Mouse (Mus musculus): ENCODE data around the gene Prickle3.

The Prickle3 gene

GRCm38 (mm10) chrX:7657221-7657639 is at the start of gene Prickle3:
TSS of gene Prickle3 (plus strand) at chrX:7657260.
- DNase-seq (ENCODE audit: low spot score in 2 of 2) = peak; percentile 37 to 60

DNA sequence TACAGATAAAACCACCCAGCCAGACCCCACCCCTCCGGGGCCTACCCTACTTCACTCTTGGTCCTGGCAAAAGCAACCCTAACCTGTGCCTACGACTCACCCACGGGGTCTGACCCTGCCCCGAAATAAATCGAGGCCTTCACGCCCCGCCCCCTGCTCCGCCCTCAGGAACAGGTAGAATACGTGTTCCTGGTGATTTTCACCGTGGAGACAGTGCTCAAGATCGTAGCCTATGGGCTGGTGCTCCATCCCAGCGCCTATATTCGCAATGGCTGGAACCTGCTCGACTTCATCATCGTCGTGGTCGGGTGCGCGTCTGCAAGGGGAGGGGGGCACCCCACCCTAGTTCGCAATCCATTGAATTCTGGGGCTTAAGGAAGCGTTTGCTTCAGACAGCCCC is 47.0 kb upstream of the Prickle3 start:
- DNase-seq (ENCODE audit: low spot score in 2 of 2) = no peak

DNA sequence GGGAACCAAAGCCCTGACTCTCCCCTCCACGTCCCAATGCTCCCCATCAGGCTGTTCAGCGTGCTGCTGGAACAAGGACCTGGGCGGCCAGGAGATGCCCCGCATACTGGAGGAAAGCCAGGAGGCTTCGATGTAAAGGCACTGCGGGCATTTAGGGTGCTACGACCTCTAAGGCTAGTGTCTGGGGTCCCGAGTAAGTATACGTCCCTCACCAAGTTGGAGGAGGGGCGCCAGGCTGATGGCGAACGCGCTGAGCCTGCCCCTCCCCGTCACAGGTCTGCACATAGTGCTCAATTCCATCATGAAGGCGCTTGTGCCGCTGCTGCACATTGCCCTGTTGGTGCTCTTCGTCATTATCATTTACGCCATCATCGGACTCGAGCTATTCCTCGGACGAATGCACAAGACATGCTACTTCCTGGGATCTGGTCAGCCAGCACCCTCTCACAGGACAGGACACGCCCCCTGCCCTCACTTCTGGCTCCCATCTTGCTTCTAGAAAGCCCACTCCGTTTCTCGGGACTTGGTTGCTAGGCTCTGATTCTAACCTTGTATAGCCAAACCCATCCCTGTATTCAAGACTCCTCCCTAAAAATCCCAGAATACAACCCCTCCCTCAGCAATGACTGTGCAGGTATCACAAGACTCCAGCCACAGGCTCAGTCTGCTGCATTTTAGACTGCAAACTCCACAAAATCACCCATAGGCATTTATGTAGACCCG is 46.4 kb upstream of the Prickle3 start:
- no peak for DNase-seq (ENCODE audit: low spot score in 2 of 2)

GRCm38 (mm10) chrX:7617889-7618551 is 39.0 kb upstream of the Prickle3 start:
- DNase-seq (ENCODE audit: low spot score in 2 of 2) = no peak

DNA sequence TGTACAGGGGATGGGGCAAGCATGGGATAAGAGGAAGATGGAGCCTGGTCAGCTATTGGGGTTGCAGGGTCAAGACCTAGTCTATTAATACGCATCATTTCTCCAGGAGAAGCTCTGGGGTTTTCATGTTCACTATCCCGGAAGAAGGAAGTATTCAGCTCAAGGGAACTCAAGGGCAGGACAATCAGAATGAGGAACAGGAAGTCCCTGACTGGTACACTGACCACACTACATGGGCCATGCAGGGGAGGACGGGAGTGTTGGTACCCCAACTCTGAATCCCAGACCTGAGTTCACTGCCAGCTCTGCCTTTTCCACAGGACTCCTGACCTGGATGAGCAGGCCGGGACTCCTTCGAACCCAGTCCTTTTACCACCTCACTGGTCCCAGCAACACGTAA is 24.5 kb upstream of the Prickle3 start:
- no peak for DNase-seq (ENCODE audit: low spot score in 2 of 2)

DNA sequence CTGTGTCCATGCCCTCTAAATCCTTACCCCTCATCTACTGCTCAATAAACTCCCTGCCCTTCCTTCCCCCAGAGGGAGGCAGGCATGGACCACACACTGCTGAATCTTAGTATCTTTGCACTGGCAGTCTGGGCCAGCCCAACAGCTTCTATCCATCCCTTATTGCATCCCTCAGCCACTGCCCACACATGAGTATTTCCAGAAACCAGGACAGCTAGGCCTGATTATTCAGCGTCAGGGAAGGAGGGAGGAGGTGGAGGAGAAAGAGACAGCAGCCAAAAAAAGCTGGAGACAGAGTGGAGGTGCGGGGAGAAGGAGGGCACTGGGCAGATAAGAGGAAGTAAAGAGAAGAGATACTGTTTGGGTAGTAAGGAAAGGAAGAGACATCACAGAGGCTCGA is 22.0 kb upstream of the Prickle3 start:
- no peak for DNase-seq (ENCODE audit: low spot score in 2 of 2)

DNA sequence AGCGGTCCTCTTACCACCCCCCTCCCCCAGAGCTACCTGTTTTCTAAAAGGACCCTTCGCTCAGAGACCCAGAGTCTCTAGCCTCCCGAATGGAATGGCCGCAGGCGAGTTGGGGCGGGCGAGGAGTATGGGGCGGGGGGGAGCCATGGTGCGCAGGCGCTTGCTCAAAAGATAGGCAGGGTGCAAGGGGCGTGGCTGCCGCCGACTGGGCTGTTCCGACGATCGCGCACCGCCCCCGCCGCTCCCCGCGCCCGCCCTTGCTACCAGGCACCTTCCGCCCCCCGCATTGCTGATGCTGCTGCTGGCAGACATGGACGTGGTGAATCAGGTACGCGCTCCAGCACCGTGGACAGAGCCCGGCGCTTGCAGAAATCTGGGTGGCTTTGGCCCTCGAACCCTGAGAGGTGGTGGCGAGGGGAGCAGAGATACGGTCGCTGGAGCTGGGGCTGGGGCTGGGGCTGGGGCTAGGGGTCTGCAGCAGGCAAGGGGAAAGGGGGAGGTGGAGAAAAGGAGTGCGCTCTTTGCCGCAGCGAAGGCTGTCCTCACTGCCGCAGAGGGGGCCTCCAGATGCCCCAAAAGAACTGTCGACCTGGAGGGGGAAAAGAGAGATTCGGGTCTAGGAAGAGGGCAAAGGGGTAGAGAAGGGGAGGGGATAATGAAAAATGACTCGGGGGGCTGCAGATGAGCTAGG is 18.5 kb upstream of the Prickle3 start, which contains the start of gene Syp:
TSS of gene Syp (plus strand) at position 71 of the 691 bp plus-strand sequence.
- DNase-seq (ENCODE audit: low spot score in 2 of 2) = peak; percentile 44 to 52

DNA sequence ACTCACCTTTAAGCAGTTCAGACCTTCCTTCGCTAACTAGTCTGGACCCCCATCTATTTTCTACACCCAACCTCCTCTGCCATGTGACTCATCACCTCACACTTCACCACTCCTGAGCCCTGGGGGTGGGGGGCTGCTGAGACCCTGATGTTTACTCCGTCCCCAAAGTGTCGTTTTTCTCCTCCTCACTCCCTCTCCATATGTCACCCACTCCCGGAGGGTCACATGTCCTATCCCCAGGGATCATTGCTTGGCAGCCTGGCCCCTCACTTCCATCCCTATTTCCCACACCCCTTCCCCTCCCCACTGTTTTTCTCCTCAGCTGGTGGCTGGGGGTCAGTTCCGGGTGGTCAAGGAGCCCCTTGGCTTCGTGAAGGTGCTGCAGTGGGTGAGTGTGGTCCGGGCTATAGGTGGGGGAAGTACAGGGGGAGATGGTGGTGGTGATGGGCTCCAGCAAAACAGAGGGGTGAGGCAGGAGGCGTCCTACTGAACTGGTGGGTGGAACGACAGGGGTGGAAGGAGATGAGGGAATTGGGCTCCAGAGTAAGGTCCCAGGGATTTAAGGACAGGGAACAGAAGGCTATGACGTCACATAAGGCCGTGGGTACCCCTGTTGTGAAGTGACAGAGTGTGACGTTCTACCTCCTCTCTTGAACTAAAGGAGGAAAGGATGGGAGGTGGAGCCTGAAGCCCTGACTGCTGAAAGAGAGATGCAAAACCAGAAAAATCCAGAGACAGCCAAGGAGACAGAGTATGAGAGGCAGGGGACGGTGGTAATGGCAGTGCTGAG is 17.3 kb upstream of the Prickle3 start:
- DNase-seq (ENCODE audit: low spot score in 2 of 2) = no peak

GRCm38 (mm10) chrX:7640785-7641184 is 16.3 kb upstream of the Prickle3 start:
- DNase-seq (ENCODE audit: low spot score in 2 of 2) = no peak

DNA sequence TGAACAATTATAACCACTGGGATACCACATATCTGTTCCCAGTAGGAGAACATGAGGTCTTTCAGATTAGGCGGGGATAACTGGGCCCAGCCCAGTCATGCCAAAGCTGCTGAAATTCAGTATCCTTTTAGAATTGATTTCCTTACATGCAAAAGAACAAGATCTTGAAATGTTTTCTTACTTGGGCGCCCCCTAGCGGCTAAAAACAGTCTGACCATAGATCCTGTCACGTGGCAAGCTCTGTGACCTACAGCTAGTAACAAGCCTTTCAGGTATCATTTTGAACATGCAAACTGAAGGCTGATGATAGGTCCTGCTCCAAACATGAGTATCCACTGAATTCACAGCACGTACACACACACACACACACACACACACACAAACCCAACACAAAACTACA is 11.7 kb upstream of the Prickle3 start:
- peak; percentile 59 to 74 for DNase-seq (ENCODE audit: low spot score in 2 of 2)

DNA sequence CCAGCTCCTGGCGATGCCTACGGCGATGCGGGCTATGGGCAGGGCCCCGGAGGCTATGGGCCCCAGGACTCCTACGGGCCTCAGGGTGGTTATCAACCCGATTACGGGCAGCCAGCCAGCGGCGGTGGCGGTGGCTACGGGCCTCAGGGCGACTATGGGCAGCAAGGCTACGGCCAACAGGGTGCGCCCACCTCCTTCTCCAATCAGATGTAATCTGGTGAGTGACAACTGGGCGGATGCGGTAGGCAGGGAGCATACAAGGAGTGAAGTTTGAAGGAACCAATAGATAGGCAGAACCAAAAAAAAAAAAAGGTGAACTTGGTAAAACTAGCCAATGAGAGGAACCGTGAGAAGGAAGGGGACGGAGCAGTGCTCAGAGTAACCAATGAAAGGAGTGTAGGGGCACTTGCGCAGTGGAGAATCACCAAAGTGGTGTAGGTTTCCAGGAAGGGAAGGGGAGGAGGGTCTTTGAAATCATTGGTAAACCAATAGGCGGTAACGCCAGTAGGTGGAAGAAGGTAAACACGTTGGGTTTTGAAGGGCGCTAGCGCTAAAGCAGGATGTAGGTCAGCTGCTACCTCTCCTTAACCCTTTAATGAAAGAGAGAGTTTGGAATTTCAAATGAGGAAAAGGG is 8.3 kb upstream of the Prickle3 start:
- peak; percentile 63 to 83 for DNase-seq (ENCODE audit: low spot score in 2 of 2)

GRCm38 (mm10) chrX:7658031-7658784 is 1.1 kb downstream of the Prickle3 start:
- peak; percentile 41 to 60 for DNase-seq (ENCODE audit: low spot score in 2 of 2)

DNA sequence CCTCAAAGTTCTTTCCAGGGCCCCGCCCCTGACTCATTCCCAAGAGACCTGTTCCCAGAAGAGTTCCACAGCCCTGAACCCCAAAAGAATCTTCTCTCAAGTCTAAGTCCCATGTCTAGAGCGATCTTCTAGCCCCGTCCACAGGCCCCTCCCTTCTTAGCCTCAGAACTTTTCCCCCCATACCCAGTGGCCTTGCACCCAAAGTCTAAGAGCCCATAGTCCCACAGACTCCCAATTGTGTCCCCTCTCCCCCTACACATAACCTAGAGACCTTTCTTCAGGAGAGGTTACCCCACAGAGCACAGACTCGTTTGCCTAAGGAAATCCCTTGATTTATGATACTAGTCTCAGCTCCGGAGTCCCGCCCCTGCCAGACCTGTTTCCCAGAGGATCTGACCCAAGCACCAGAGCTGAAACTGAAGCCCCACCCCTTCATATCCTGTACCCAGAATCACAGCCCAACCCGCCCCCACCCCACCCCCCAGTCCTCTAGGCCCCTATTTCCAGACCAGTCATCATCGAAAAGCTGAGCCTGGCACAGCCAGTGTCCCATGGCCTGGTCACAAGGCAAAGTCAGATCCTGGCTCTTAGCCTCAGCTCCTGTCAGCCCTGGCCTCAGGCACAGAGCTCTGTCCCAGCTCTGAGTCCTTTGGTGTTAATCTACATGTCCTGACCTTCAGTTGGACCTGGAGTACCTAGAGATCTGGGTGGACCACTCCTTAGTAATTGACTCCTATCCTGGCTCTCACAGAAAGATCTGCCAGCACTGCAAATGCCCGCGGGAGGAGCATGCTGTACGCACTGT is 1.9 kb downstream of the Prickle3 start:
- DNase-seq (ENCODE audit: low spot score in 2 of 2) = peak in 1 of 2 experiments; percentile 32

DNA sequence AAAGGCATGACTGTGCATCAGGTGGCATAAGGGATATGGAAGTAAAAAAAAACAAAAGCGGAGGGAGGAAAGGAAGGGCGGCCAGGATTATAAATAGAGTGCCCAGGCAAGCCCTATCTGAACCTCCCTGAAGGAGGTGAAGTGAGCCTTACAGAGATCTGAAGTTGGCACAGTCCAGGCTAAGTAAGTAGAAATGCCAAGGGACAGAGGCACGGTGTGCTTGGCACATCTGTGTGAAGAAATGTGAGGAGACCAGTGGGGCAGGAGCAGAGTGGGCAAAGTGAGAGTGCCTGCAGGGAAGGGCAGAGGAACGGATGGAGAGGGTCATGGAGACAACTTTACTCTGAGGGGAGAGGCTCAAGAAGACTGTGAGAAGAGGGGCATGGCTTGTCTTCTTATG is 4.0 kb downstream of the Prickle3 start:
- DNase-seq (ENCODE audit: low spot score in 2 of 2) = no peak

GRCm38 (mm10) chrX:7662936-7663335 is 5.9 kb downstream of the Prickle3 start:
- no peak for DNase-seq (ENCODE audit: low spot score in 2 of 2)

- DNase-seq (ENCODE audit: low spot score in 2 of 2) = no peak
These were observed 7.7 kb downstream of the Prickle3 start for GRCm38 (mm10) chrX:7664791-7665190.

DNA sequence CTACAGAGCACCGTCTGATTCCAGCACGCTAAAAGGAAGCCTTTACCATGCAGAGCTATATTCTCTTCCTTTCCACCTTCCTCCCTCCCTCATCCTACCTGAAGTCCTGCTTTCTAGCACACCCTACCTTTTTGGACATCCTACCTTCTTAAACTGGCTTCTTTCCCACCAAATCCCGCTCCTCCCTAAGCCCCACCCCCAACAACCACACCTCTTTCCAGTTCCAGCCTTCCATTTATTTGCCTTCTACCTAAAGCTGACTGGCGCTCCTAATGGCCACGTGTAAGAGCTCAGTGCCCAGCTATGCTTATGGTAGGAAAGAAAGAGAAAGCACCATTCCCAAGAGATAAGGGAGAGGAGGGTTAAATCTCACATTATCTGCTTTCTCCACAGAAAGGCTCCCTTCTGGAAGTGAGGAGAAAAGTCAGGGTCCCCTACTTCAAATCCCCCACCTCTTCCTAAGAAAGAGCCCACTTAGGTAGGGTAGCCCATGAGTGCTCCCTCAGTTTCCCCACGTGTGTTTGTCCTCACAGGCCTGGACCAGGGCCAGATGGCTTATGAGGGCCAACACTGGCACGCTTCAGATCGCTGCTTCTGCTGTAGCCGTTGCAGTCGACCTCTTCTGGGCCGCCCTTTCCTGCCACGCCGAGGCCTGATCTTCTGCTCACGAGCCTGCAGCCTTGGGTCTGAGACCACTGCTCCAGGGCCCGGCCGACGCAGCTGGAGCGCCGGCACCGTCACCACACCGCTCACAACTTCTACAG is 8.9 kb downstream of the Prickle3 start:
- no peak for DNase-seq (ENCODE audit: low spot score in 2 of 2)

DNA sequence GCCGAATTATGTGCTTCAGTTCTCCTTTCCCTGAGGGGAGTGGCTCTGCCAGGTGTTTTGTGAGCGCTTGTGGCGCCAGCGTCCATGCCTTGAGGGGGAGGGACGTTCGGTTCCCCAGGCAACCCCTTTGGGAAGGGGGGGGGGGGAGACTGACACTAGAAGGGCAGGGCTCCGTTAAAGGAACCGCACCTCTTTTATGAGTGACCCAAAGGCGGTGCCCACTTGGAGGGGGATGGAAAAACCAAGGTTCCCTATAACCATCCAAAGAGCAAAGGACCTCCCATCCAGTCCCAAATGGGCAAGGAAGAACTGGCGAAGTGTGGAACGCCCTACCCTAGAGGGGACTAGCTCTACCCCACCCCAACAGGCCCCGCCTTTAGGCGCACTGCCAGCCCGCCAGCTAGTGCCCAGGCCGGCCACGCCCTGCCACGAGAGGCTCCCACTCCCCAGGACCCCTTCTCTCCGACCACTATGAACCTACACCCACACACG is 13.4 kb downstream of the Prickle3 start:
- DNase-seq (ENCODE audit: low spot score in 2 of 2) = peak; percentile 59 to 74

Measured in urinary bladder, postnatal 36 days (tissue).